Mouse (Mus musculus): ENCODE measurements around the gene D730048I06Rik.
"Not testable (repeated sequence)": the region's sequence is repeated elsewhere in the genome, so short reads cannot be mapped to it uniquely, and the experiment has no call there.

The D730048I06Rik gene

GRCm38 (mm10) chr9:35790001-35790400 lies at the start of gene D730048I06Rik, which contains the start of gene Gm27235:
Gene D730048I06Rik (minus strand): TSS chr9:35790112.
Gene Gm27235 (minus strand): TSS chr9:35790101.
- in situ Hi-C loops (cut with MboI; ENCODE audit: low sequenced_read_pairs), result no loop called here

GRCm38 (mm10) chr9:35817881-35818280 lies 28.0 kb upstream of the D730048I06Rik start:
- in situ Hi-C loops (cut with MboI; ENCODE audit: low sequenced_read_pairs), result not testable (repeated sequence)

- in situ Hi-C loops (cut with MboI; ENCODE audit: low sequenced_read_pairs), result no loop called here
Measured at GRCm38 (mm10) chr9:35798146-35798545, 8.2 kb upstream of the D730048I06Rik start.

- in situ Hi-C loops (cut with MboI; ENCODE audit: low sequenced_read_pairs), result no loop called here
Measured at GRCm38 (mm10) chr9:35778009-35778408, 11.9 kb downstream of the D730048I06Rik start, which contains the start of gene Gm17727. Gene Gm17727 (minus strand): TSS chr9:35778109.

- in situ Hi-C loops (cut with MboI; ENCODE audit: low sequenced_read_pairs), result no loop called here
Measured at GRCm38 (mm10) chr9:35756843-35757242, 33.1 kb downstream of the D730048I06Rik start.

- in situ Hi-C loops (cut with MboI; ENCODE audit: low sequenced_read_pairs), result no loop called here
Measured at GRCm38 (mm10) chr9:35740749-35741148, 49.2 kb downstream of the D730048I06Rik start, which contains the start of gene Gm17677. Gene Gm17677 (plus strand): TSS chr9:35741049.
